Mouse (Mus musculus): Measurements from ENCODE around the gene Olfr1410. TPM values are rescaled to one million over a fixed set of nuclear protein-coding genes. Genes with fewer than 3 reads are reported as not detected.

Gene Olfr1410
- polyA plus RNA-seq, 1 experiment: not detected

DNA sequence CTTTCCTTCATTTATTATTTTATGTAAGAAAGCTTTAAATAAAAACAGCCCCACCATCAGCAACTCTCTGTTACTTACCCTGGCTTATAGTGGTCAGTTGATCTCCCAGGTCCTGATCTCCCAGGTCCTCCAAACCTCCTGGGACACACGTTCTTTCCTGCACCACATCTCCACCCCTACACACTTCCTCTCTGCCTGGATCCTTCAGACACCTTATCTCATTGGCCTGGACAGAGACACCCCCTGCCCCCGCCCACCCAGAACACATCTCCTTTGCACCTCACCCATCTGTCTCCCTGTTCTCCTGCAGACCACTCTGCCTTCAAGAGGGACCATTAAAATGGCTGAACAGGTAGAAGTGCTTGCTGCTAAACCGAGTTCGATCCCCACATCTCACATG, 41.4 kb downstream of the Olfr1410 start:
- Histone ChIP-seq H3K4me3 (replicated peaks) (no peak overlapping the region), H3K4me1 (ENCODE audit: control insufficient read depth) (peaks cover 11% of the 10 kb centered on the region)

DNA sequence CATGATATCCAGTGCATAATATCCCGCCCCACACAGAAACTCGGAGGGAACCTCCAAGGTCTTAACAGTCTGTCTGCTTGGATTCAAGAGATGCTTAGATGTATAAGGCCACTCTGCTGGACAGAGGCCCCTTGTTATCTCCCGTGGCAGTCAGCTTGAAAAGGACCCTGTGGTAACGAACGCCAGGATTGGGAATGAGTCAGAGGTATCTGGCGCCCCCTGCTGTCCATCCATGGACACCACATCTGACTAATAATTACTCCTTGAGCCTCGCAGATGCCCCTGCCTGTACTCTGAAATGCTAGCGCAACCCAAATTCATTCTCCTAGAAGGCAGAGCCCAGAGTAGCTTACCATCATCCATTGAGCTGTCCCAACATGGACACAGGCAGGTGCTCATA, 42.2 kb downstream of the Olfr1410 start:
- H3K4me1 ChIP-seq (ENCODE audit: control insufficient read depth): peaks cover 7% of the 10 kb centered on the region
- H3K36me3 ChIP-seq (ENCODE audit: control insufficient read depth): no peaks in the 10 kb centered on the region
- no peak overlapping the region for H3K4me3 ChIP-seq (replicated peaks)
- TF ChIP-seq GATA1 (IDR thresholded peaks at IDR 0.05; ENCODE audit: low read length) (no peak), TAL1 (IDR thresholded peaks at IDR 0.05; ENCODE audit: low read length) (no peak)
- H3K27me3 ChIP-seq (ENCODE audit: control insufficient read depth): no peaks in the 10 kb centered on the region
- H3K9me3 ChIP-seq (ENCODE audit: control insufficient read depth, low read length): no peaks in the 10 kb centered on the region

More for the DNA sequence above, 41.4 kb downstream of the Olfr1410 start:
- Histone ChIP-seq H3K36me3 (ENCODE audit: control insufficient read depth) (no peaks in the 10 kb centered on the region), H3K9me3 (ENCODE audit: control insufficient read depth, low read length) (no peaks in the 10 kb centered on the region), H3K27me3 (ENCODE audit: control insufficient read depth) (no peaks in the 10 kb centered on the region)
- TF ChIP-seq TAL1 (IDR thresholded peaks at IDR 0.05; ENCODE audit: low read length) (no peak), GATA1 (IDR thresholded peaks at IDR 0.05; ENCODE audit: low read length) (no peak)

DNA sequence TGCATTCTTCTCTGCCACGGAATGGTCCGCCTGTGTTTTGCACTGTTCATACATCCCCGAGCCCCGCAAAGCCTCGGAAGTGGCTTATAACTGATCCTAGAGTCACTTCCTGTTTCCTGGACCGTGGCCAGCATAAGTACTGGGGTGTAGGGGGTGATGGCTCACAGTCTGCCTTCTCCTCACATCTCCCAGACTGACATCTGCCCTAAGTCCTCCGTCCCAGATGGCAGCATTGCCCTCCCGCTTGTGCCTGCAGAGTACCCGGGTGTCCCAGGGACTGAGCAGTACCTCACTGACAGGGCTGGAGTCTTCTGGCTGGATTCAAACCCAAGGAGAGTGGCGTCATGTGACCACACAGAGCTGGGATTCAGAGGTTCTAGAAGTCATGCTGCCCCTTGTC, 42.6 kb downstream of the Olfr1410 start:
- no peaks in the 10 kb centered on the region for H3K9me3 ChIP-seq (ENCODE audit: control insufficient read depth, low read length)
- peaks cover 7% of the 10 kb centered on the region for H3K4me1 ChIP-seq (ENCODE audit: control insufficient read depth)
- no peaks in the 10 kb centered on the region for H3K27me3 ChIP-seq (ENCODE audit: control insufficient read depth)
- H3K36me3 ChIP-seq (ENCODE audit: control insufficient read depth): no peaks in the 10 kb centered on the region
- TF ChIP-seq GATA1 (IDR thresholded peaks at IDR 0.05; ENCODE audit: low read length) (no peak), TAL1 (IDR thresholded peaks at IDR 0.05; ENCODE audit: low read length) (no peak)
- no peak overlapping the region for H3K4me3 ChIP-seq (replicated peaks)

DNA sequence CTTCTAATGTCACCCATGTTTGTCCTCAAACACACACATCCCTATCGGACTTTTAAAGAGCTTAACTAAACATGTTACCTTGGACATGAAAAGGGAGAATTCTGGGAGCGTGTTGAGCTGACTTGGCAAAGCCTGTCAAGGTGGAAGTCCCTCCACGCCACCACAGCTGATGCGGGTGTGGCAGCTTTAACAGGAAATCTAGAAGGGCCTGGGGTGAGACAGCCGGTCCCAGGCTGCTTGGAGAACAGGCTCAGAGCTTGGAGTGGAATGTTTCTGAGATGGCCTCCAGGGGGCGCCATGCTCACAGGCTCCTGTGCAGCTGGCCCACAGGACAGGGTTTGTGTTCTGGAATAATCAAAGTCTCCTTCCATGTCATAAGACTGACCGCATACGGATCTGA, 43.1 kb downstream of the Olfr1410 start, which contains the start of gene Otos:
Gene Otos (minus strand): TSS at position 169 of the 400 bp plus-strand sequence.
- Histone ChIP-seq H3K27me3 (ENCODE audit: control insufficient read depth) (no peaks in the 10 kb centered on the region), H3K4me1 (ENCODE audit: control insufficient read depth) (peaks cover 6% of the 10 kb centered on the region), H3K36me3 (ENCODE audit: control insufficient read depth) (no peaks in the 10 kb centered on the region), H3K4me3 (replicated peaks) (no peak within 1 kb of the TSS), H3K9me3 (ENCODE audit: control insufficient read depth, low read length) (no peaks in the 10 kb centered on the region)
- no peak for TF ChIP-seq TAL1 (IDR thresholded peaks at IDR 0.05; ENCODE audit: low read length)
- no peak for TF ChIP-seq GATA1 (IDR thresholded peaks at IDR 0.05; ENCODE audit: low read length)

DNA sequence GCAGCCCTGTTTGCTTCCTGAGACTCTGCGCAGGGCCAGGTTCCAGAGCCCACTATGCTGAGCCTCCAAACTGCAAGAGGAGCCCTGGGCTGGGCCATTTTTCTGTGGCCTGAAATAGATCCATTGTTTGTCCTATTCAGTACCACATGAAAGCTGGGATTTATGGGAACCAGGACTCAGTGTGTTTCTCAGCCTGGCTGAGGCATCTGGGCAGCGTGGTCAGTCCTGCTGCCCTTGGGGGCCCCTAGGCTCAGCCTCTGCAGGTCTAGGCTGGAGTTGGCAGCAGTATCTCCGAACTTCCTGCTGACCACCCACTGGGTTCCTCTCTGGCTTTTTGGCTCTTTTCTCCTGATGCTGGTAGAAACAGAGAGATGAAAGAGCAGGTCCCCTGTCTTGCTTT, 45.9 kb downstream of the Olfr1410 start:
- Histone ChIP-seq H3K9me3 (ENCODE audit: control insufficient read depth, low read length) (no peaks in the 10 kb centered on the region), H3K4me1 (ENCODE audit: control insufficient read depth) (peaks cover 4% of the 10 kb centered on the region), H3K36me3 (ENCODE audit: control insufficient read depth) (no peaks in the 10 kb centered on the region), H3K4me3 (replicated peaks) (no peak overlapping the region), H3K27me3 (ENCODE audit: control insufficient read depth) (no peaks in the 10 kb centered on the region)
- TF ChIP-seq TAL1 (IDR thresholded peaks at IDR 0.05; ENCODE audit: low read length) (no peak), GATA1 (IDR thresholded peaks at IDR 0.05; ENCODE audit: low read length) (no peak)

DNA sequence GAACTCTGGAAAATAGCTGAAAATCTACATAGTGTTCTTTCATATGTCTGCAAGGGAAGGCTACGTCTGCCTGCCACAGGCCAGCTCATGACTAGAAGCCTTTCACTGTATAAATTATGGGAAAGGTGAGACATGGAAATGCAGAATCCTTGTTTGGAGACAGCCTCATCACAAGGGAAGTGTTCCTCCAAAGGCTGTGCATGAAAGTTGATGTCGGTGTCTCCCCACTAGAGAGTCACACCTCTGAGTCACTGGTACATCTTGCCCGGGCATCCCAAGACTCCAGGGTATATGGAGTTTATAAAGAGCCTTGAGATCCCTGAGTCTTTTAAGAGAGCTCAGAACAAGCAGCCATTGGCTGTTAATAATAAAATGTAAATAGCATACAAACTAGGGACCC, 47.6 kb downstream of the Olfr1410 start:
- Histone ChIP-seq H3K4me1 (ENCODE audit: control insufficient read depth) (peaks cover 2% of the 10 kb centered on the region; the same call in 1 of the 2 replicates), H3K4me3 (replicated peaks) (no peak overlapping the region), H3K27me3 (ENCODE audit: control insufficient read depth) (no peaks in the 10 kb centered on the region), H3K36me3 (ENCODE audit: control insufficient read depth) (no peaks in the 10 kb centered on the region), H3K9me3 (ENCODE audit: control insufficient read depth, low read length) (no peaks in the 10 kb centered on the region)
- no peak for TF ChIP-seq TAL1 (IDR thresholded peaks at IDR 0.05; ENCODE audit: low read length)
- no peak for TF ChIP-seq GATA1 (IDR thresholded peaks at IDR 0.05; ENCODE audit: low read length)

DNA sequence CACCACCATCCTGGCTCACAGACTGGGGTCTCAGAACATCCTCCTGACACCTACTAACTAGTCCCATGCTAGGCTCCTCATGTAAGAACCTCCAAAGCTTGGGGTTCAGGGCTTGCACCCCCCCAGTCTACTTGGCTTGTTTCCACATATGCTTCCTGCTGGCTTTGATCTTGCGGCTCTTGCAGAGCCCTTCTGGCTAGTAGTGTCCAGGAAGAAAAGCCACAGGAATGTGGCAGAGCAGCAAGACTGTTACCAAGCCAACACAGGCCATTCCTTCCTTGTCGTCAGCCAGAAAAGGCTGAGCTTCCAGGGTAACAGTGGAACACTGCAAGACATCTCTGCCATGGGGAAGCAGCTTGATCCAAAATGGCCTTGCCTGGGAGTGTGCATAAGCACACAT, 49.1 kb downstream of the Olfr1410 start:
- Histone ChIP-seq H3K9me3 (ENCODE audit: control insufficient read depth, low read length) (no peaks in the 10 kb centered on the region), H3K4me1 (ENCODE audit: control insufficient read depth) (no peaks in the 10 kb centered on the region), H3K36me3 (ENCODE audit: control insufficient read depth) (no peaks in the 10 kb centered on the region), H3K4me3 (replicated peaks) (no peak overlapping the region), H3K27me3 (ENCODE audit: control insufficient read depth) (no peaks in the 10 kb centered on the region)
- TF ChIP-seq TAL1 (IDR thresholded peaks at IDR 0.05; ENCODE audit: low read length) (no peak), GATA1 (IDR thresholded peaks at IDR 0.05; ENCODE audit: low read length) (no peak)

DNA sequence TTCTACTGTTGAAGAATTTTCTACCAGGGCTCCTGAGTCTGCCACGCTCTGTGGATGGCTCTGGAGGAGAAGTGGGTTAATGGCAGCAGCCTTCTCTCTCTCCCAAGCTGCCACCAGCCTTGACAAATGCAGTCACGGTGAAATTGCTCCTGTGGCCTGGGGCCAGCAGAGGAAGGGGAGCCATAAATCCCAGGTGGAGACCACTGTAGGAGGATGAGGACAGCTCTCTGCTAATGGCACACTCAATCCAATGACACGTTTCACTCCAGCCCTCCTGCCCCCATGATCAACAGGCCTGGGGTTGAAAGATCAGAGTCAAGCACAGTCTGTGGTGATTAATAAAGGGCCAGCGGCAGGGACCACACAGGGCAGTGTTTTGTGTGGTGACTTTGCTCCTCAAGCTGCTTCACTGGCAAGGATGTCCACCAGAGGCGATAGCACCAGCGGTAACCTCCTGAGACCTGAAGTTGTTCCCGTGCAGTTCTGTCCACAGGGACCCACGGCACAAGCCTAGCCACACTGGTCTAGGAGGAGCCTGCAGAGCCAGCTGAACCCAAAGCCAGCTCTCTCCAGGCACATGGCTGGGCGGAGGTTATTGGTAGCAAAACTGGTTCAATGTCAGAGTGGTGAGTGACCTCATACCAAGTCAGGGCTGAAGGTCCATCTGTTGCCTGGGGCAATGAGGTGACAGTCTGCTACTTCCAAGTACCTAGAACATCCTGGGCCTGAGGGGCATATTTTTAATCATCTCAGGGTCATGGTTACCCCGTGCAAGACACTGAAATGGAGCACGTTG, 51.6 kb downstream of the Olfr1410 start:
- H3K36me3 ChIP-seq (ENCODE audit: control insufficient read depth): no peaks in the 10 kb centered on the region
- H3K27me3 ChIP-seq (ENCODE audit: control insufficient read depth): no peaks in the 10 kb centered on the region
- TF ChIP-seq TAL1 (IDR thresholded peaks at IDR 0.05; ENCODE audit: low read length) (no peak), GATA1 (IDR thresholded peaks at IDR 0.05; ENCODE audit: low read length) (no peak)
- no peaks in the 10 kb centered on the region for H3K9me3 ChIP-seq (ENCODE audit: control insufficient read depth, low read length)
- no peaks in the 10 kb centered on the region for H3K4me1 ChIP-seq (ENCODE audit: control insufficient read depth)
- H3K4me3 ChIP-seq (replicated peaks): no peak overlapping the region

DNA sequence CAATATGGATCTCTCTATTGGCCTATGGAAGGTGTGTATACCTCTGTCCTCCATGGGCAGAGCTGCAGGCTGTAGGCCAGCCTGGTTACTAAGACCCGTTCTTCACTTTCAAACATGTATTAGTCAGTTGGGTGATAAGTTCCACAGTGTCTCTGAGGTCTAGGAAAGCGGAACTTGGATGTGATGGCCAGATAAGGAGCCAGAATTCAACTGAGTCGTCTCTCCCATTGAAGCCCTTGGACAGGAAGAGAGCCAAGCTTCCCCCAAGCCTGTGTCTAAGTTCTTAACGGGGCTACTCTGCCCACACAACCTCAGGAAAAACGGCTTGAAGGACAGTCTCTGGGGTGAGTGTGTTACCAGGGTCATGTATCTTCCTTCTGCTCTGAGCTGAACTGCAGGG, 53.8 kb downstream of the Olfr1410 start:
- no peaks in the 10 kb centered on the region for H3K27me3 ChIP-seq (ENCODE audit: control insufficient read depth)
- H3K36me3 ChIP-seq (ENCODE audit: control insufficient read depth): no peaks in the 10 kb centered on the region
- H3K9me3 ChIP-seq (ENCODE audit: control insufficient read depth, low read length): no peaks in the 10 kb centered on the region
- TF ChIP-seq GATA1 (IDR thresholded peaks at IDR 0.05; ENCODE audit: low read length): no peak
- TF ChIP-seq TAL1 (IDR thresholded peaks at IDR 0.05; ENCODE audit: low read length): no peak
- H3K4me3 ChIP-seq (replicated peaks): no peak overlapping the region
- no peaks in the 10 kb centered on the region for H3K4me1 ChIP-seq (ENCODE audit: control insufficient read depth)

Other genes with a start within 250 kb of the Olfr1410 start
- 4.0 and 5.5 TPM in 2 replicates for gene Ndufa10, start 131.9 kb upstream of the Olfr1410 start, polyA plus RNA-seq (2012)
- gene Olfr1416, start 120.7 kb upstream of the Olfr1410 start, polyA plus RNA-seq (2012): not detected in 2 replicates
- not detected in 2 replicates for gene Olfr1415, start 109.7 kb upstream of the Olfr1410 start, polyA plus RNA-seq (2012)
- not detected in 2 replicates for gene Olfr1414, start 87.1 kb upstream of the Olfr1410 start, polyA plus RNA-seq (2012)
- gene Olfr1413, start 34.5 kb upstream of the Olfr1410 start, polyA plus RNA-seq (2012): not detected in 2 replicates
- gene Olfr1412, start 20.0 kb upstream of the Olfr1410 start, polyA plus RNA-seq (2012): not detected in 2 replicates
- not detected in 2 replicates for gene Olfr1411, start 11.4 kb upstream of the Olfr1410 start, polyA plus RNA-seq (2012)
- gene Olfr12, start 12.0 kb downstream of the Olfr1410 start, polyA plus RNA-seq (2012): not detected in 2 replicates
- 5.1 and 9.4 TPM in 2 replicates for gene Cops9, start 36.2 kb downstream of the Olfr1410 start, polyA plus RNA-seq (2012)
- gene Otos, start 43.1 kb downstream of the Olfr1410 start, polyA plus RNA-seq (2012): 0.07 TPM in 1 of 2 replicates, not detected in the other
- 0.02 and 0.07 TPM in 2 replicates for gene Gpc1, start 225.9 kb downstream of the Olfr1410 start, polyA plus RNA-seq (2012)